Mouse (Mus musculus) heart, adult 2 months (tissue): Measurements from ENCODE around the gene Oaz1.

ENCODE experiments used
- CTCF ChIP-seq: fragments of 200-600 bp; IDR thresholded peaks from 2 replicates; pipeline ENCODE4 v1.8.1; 2022; ENCODE audit warnings: antibody characterized with exemption, mild to moderate bottlenecking, moderate library complexity
- EP300 ChIP-seq: fragments of 200-500 bp; IDR thresholded peaks from 2 replicates; pipeline ENCODE4 v1.6.1; 2011; ENCODE audit warnings: low read depth, low read length, control low read depth; ENCODE audit not compliant: insufficient read depth
- POLR2A ChIP-seq: fragments of 200-500 bp; IDR thresholded peaks from 2 replicates; pipeline ENCODE4 v1.6.1; 2011; ENCODE audit warnings: mild to moderate bottlenecking, low read depth, low read length, control low read depth; ENCODE audit not compliant: insufficient read depth

DNA sequence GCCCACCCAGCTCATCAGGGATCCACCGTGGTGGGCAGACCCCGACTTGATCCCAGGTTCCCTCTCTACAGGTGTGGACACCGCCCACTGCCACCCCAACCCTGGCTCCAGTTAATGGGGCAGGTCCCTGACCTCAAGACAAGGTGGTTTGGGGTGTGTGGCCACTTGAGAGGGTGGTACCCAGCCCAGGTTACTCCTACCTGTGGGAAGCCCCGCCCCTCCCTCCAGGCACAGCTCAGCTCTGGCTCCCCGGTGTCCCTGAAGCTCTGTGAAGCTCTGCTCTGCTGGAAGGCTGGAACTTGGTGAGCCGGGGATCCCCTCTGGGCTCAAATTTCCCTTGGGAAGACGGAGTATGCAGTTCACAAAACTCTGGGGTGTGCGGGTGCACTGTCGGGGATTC lies 45.1 kb downstream of the Oaz1 start, which contains the start of gene Tmprss9:
- TF ChIP-seq CTCF (no peak), POLR2A (no peak), EP300 (no peak)
